Mouse (Mus musculus) gastrocnemius, postnatal 36 days (tissue): ENCODE measurements around the gene Znhit2. TPM values are rescaled to one million over a fixed set of nuclear protein-coding genes. Genes with fewer than 3 reads are reported as not detected.

ENCODE experiments used
- DNase-seq, 2 experiments: peaks; one replicate each; pipeline ENCODE4 v3.0.0; 2022
- intact Hi-C: fragments of 180-260 bp; cut with DNase I; formaldehyde crosslinking; loops from one replicate; pipeline ENCODE4 v1.15.1; 2025
- total RNA-seq, 2 experiments: library from RNA; stranded (reverse); gene quantifications; 2 replicates each; pipeline ENCODE4 v1.2.3; 2021

Znhit2 gene
- total RNA-seq, 2 experiments from 2014 or later, result 7.6 to 9.0 TPM

- intact Hi-C loops, result no loop called here
- DNase-seq, result no peak
Observed at GRCm38 (mm10) chr19:6068951-6069350, 8.0 kb downstream of the Znhit2 start.

GRCm38 (mm10) chr19:6069851-6070250, 8.9 kb downstream of the Znhit2 start:
- intact Hi-C loops, result no loop called here
- no peak for DNase-seq

GRCm38 (mm10) chr19:6070571-6071250, 9.7 kb downstream of the Znhit2 start:
- no peak for DNase-seq
- intact Hi-C loops, result no loop called here

DNA sequence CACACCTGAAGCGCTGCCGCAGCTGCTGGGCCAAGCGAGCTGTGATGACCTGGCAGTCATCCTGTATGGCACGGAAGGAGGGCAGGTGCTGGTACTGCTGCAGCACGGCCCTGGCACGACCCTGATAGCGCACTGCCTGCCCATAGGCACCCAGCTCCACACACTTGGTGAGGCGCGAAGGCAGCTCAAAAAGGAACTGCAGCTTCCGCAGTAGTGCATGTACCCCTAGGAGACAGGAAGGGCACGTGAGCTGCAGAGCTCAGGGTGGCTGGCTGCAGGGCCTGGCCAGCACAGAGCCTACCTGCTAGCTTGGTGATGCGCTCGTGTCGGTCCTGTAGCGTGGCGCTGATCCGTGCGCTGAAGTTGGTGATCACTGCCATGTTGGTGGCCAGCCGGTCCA, 10.3 kb downstream of the Znhit2 start:
- intact Hi-C loops, result no loop called here
- no peak for DNase-seq

DNA sequence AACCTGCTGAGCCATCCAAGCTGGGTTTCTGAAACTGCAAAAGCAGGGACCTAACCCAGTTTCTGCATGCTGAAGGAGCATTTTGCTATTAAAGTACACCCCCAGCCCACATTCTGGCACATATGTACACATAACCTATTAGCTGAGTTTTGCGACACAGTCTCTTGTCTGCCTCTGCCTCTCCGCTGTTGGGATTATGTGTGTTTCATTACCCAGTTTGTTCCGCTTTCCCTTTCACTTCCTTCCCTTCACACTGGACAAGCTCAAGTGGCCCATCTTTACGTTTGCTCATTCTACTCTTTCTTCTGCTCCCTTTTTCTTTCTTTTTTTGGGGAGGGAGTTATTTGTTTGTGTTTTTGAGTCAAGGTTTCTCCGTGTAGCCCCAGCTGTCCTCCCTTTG, 12.9 kb downstream of the Znhit2 start:
- no peak for DNase-seq
- intact Hi-C loops, result no loop called here

GRCm38 (mm10) chr19:6076564-6077393, 15.8 kb downstream of the Znhit2 start, which contains the start of gene Vps51:
Vps51 (minus strand) TSS chr19:6077231.
- intact Hi-C loops, result no loop called here
- peak; percentile 70 to 81 for DNase-seq

DNA sequence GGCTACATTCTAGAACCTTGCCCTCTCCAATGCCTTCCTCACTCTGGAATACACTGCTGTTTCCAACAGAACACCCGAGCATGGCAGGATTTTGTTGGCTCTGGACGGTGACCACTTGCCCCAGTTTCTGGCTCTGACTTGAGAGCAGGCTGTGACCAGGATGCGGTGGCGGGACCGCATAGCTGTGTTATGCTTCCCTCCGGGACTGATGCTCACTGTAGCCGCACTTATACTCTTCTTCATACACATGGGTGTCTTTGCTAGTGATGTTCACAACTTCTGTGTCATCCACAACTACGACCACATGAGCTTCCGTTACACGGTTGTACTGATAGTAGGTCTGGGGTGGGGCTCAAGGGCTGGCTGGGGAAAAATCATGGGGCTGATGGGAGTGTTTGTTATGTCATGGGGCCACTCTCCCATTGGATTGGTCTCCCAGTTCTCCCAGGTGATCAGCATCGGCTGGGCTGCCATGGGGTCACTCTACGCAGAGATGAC, 19.0 kb downstream of the Znhit2 start, which contains the start of gene Tmem262:
TSS of gene Tmem262 (plus strand) at position 51 of the 498 bp plus-strand sequence.
- no peak for DNase-seq
- intact Hi-C loops, result loop anchor here (5.0 kb wide), 1 partner anchor 37 kb away; the partner anchor contains the start of gene Sac3d1

DNA sequence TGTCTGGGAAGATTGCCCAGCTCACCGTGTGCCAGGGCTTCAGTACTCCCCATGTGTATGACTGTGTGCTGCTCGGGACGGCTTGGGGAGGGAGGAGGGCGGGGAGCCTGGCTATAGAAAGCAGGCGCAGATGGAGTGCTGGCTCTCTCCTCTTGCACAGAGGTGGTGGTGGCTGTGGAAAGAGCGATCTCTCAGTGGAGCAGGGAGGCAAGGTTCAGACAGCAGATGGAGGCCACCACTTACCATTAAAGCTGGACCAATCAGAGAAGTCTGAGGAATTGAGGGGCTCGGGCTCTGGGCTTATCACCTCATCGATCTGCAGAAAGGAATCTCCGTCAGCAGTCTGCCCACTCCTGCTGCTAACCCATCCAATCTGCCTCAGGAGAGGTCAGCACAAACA, 21.2 kb downstream of the Znhit2 start, which contains the start of gene Gm28374:
TSS of gene Gm28374 (minus strand) at position 101 of the 400 bp plus-strand sequence.
- intact Hi-C loops, result loop anchor here (5.0 kb wide), 1 partner anchor 35 kb away; the partner anchor contains the start of gene Sac3d1
- no peak for DNase-seq

DNA sequence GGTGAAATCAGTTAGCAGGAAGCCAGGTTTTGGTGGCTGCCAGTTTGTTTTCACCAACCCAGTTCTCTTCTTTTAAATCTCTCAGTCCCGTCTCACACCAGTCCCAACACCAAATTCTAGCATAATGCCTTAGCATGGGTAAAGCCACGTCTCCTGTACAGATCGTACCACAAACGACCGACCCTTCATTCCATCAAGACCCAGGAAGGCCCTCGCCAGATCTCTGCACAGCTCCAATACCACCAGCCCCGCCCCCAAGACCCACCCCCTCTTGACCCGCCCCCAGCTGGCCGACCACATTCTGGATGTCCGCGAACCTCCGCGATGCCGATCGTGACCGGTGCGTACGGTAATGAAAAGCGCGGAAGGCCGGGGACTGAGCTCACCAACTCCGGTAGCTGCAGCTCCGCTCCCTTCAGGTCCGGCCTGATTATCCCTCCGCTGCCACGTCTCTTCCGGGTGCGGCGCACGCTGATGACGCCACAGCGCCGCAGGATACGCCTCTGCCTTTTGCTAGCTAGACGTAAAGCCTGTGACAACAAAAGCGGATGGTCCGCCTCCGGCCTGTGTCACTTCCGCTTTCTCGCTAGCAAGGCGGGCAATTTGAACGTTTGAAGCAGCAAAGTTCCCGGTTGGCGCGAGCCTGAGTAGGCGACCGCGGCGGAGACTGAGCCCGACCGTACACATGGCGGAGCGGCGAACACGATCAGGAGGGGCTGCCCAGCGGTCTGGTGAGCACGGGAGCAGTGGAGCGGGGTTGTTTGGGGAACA, 23.7 kb downstream of the Znhit2 start, which contains the start of the genes Zfpl1 and Cdca5:
TSS of gene Zfpl1 (minus strand) at position 479 of the 771 bp plus-strand sequence.
TSS of gene Cdca5 (plus strand) at position 506 of the 771 bp plus-strand sequence.
- intact Hi-C loops, result loop anchor here (1.0 to 5.0 kb wide), 2 partner anchors 25 to 33 kb away; partner anchors contain the start of gene Sac3d1
- DNase-seq, result peak; percentile 93 to 95

- intact Hi-C loops, result no loop called here
- no peak for DNase-seq
Observed at GRCm38 (mm10) chr19:6085417-6085879, 24.5 kb downstream of the Znhit2 start.

GRCm38 (mm10) chr19:6088841-6089240, 27.8 kb downstream of the Znhit2 start:
- intact Hi-C loops, result no loop called here
- no peak for DNase-seq

- DNase-seq, result no peak
- intact Hi-C loops, result no loop called here
Observed at GRCm38 (mm10) chr19:6094119-6094518, 33.1 kb downstream of the Znhit2 start, which contains the start of gene AC131692.1. AC131692.1 (plus strand) TSS chr19:6094419.

DNA sequence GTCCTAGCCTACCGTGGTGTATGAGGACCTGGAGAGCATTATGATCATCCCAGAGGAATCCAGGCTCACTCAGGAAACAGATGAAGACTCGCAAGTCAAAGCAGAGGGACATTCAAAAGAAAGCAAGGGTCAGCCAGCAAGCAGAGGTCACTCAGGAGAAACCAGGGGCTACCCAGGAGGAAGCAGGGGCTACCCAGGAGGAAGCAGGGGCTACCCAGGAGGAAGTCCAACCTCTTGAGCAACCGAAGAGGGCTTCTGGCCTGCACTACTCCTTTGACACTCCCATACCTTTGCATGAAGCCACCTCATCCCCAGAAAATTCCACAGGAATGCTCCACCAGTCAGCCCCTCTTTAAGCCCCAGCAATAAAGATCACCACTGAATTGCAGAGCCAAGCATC, 36.9 kb downstream of the Znhit2 start:
- no peak for DNase-seq
- intact Hi-C loops, result no loop called here

DNA sequence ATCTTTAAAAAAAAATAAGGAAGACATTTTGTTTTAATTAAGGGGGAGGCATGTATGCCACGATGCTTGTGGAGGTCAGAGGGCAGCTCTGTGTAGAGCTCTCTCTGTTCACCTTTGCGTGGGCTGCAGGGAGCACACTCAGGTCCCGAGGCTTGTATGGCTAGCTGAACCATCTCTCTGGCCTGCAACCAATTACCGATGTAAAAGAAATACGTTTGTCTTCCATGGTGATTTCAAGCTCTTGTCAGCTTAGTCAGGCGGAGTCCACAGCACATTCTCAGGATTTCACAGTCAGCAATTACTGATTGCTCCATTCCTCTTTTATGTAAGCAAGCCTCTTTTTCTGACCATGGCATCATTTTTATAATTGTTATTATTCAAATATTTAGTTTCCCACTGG, 40.2 kb downstream of the Znhit2 start:
- no peak for DNase-seq
- intact Hi-C loops, result no loop called here

- intact Hi-C loops, result no loop called here
- no peak for DNase-seq
Observed at GRCm38 (mm10) chr19:6102169-6102853, 41.3 kb downstream of the Znhit2 start.

GRCm38 (mm10) chr19:6104476-6104875, 43.5 kb downstream of the Znhit2 start:
- intact Hi-C loops, result no loop called here
- DNase-seq, result no peak

GRCm38 (mm10) chr19:6105586-6105985, 44.6 kb downstream of the Znhit2 start, which contains the start of gene Naaladl1:
Naaladl1 (plus strand) TSS chr19:6105782.
- intact Hi-C loops, result no loop called here
- no peak for DNase-seq
